Comparison of ENCODE assay signal across 10 mouse cellular contexts in genomic region chr2:31501448-31502130, GRCm38 (mm10). TPM values are rescaled to one million over a fixed set of nuclear protein-coding genes. Genes with fewer than 3 reads are reported as not detected.
DNase-seq lines count a peak whose midpoint lies in the region; ATAC-seq lines count a peak whose summit lies in the region.
"Had no signal": no experiment of that assay in that cellular context is flagged by ENCODE, and none has a peak within 500 bp of the region (broad histone marks: within the 10 kb centered on the region; RNA-seq: fewer than 3 reads in every experiment).

No protein-coding gene starts in this region.

- peak; percentile 64 for DNase-seq in kidney, adult 11 months
- peak; percentile 61 for DNase-seq in ES-CJ7 (ENCODE audit: low read depth, low spot score)
- DNase-seq in cerebellum, adult 18-20 months: peak; percentile 44 to 46
- peak; percentile 73 for DNase-seq in kidney, adult 9 months
- DNase-seq: heart, postnatal 36 days had no signal

- H3K4me2 ChIP-seq in kidney, embryonic 15.5 days: no peak overlapping the region
- no peak overlapping the region for H3K4me2 ChIP-seq in heart, embryonic 12.5 days
- H3K4me2 ChIP-seq: limb, embryonic 15.5 days had no signal

- 46% methylated on average over 20 of the region's 20 CpGs for WGBS in kidney, embryonic 15.5 days
- WGBS in heart, embryonic 12.5 days: 64% methylated on average over 20 of the region's 20 CpGs

- no peaks in the 10 kb centered on the region for H3K9me3 ChIP-seq in kidney, embryonic 15.5 days (replicated peaks)
- H3K9me3 ChIP-seq in heart, embryonic 12.5 days (replicated peaks): no peaks in the 10 kb centered on the region
- H3K9me3 ChIP-seq: limb, embryonic 15.5 days; neural tube, embryonic 12.5 days had no signal

- H3K27me3 ChIP-seq in kidney, embryonic 15.5 days: peaks cover 41% of the 10 kb centered on the region; the same call in 1 of the 2 replicates
- peaks cover 69% of the 10 kb centered on the region for H3K27me3 ChIP-seq in heart, embryonic 12.5 days (replicated peaks)

- H3K4me1 ChIP-seq in kidney, embryonic 15.5 days: peaks cover 61% of the 10 kb centered on the region
- H3K4me1 ChIP-seq in heart, embryonic 12.5 days (replicated peaks): no peaks in the 10 kb centered on the region

- H3K36me3 ChIP-seq in kidney, embryonic 15.5 days: no peaks in the 10 kb centered on the region
- no peaks in the 10 kb centered on the region for H3K36me3 ChIP-seq in heart, embryonic 12.5 days
- H3K36me3 ChIP-seq: limb, embryonic 15.5 days; neural tube, embryonic 12.5 days had no signal

- no peak overlapping the region for H3K4me3 ChIP-seq in kidney, embryonic 15.5 days (replicated peaks)
- H3K4me3 ChIP-seq in heart, embryonic 12.5 days: no peak overlapping the region
- H3K4me3 ChIP-seq: limb, embryonic 15.5 days; neural tube, embryonic 12.5 days had no signal

- no peak for ATAC-seq in kidney, embryonic 15.5 days (replicated peaks; ENCODE audit: low FRiP score)
- no peak for ATAC-seq in inflammation-experienced regulatory T-cells, adult 6 months
- no peak for ATAC-seq in heart, embryonic 12.5 days (ENCODE audit: insufficient number of reproducible peaks, low FRiP score)

- H3K27ac ChIP-seq in kidney, embryonic 15.5 days: no peak overlapping the region
- no peak overlapping the region for H3K27ac ChIP-seq in heart, embryonic 12.5 days (ENCODE audit: poor library complexity, severe bottlenecking)
- H3K27ac ChIP-seq: limb, embryonic 15.5 days; neural tube, embryonic 12.5 days had no signal

- no peak overlapping the region for H3K9ac ChIP-seq in kidney, embryonic 15.5 days
- no peak overlapping the region for H3K9ac ChIP-seq in heart, embryonic 12.5 days
- H3K9ac ChIP-seq: limb, embryonic 15.5 days; neural tube, embryonic 12.5 days had no signal

RNA-seq across cellular contexts. Expression of gene Ass1, which starts 31.6 kb away (rescaled TPM):
- 72.1 and 77.8 TPM in 2 replicates for polyA plus RNA-seq in kidney, embryonic 15.5 days (2015; fragmentation: Nextera tagmentation; extraction: Ambion mirVana)
- 100 to 1,000 TPM; 342 to 389 (median 381) TPM for polyA plus RNA-seq in inflammation-experienced regulatory T-cells, adult 6 months (2017; shearing (Covaris generic))
- polyA plus RNA-seq in heart, embryonic 12.5 days (2016; fragmentation: Nextera tagmentation; extraction: Ambion mirVana): 11.8 and 12.4 TPM in 2 replicates
